15 mouse cellular contexts compared by ENCODE assay signal in genomic region chr3:95499496-95500140, GRCm38 (mm10). TPM values are rescaled to one million over a fixed set of nuclear protein-coding genes. Genes with fewer than 3 reads are reported as not detected.
DNase-seq lines count a peak whose midpoint lies in the region; ATAC-seq lines count a peak whose summit lies in the region.
"Had no signal": no experiment of that assay in that cellular context is flagged by ENCODE, and none has a peak within 500 bp of the region (broad histone marks: within the 10 kb centered on the region; RNA-seq: fewer than 3 reads in every experiment).

No protein-coding gene starts in this region.

- H3K36me3 ChIP-seq in heart, embryonic 12.5 days: peaks cover 32% of the 10 kb centered on the region
- H3K36me3 ChIP-seq in limb, embryonic 11.5 days (ENCODE audit: control insufficient read depth, insufficient read depth, low read length): peaks cover 5% of the 10 kb centered on the region; the same call in 1 of the 2 replicates

- no peak for DNase-seq in heart, adult 8-10 months (ENCODE audit: low spot score)
- peak; percentile 36 to 40 for DNase-seq in right cerebral cortex, adult 2 months (ENCODE audit: low spot score in 2 of 2)
- no peak for DNase-seq in right cerebral cortex, postnatal 14 days
- DNase-seq in limb, embryonic 11.5 days (ENCODE audit: low spot score): peak; percentile 38
- no peak for DNase-seq in adrenal gland, postnatal 36 days
- DNase-seq in testis, postnatal 14 days (ENCODE audit: low spot score): no peak
- DNase-seq: layer of hippocampus, adult 9-11 months; thymus, adult 18-20 months had no signal

- ATAC-seq in heart, embryonic 12.5 days (ENCODE audit: insufficient number of reproducible peaks, low FRiP score): no peak
- ATAC-seq in limb, embryonic 11.5 days (ENCODE audit: insufficient number of reproducible peaks, low FRiP score, low TSS enrichment, low read depth): peak; percentile 26; the same call in 1 of the 2 replicates
- no peak for ATAC-seq in megakaryocyte, adult 5-6 weeks (ENCODE audit: poor library complexity, severe bottlenecking)
- ATAC-seq: activated CD4-positive, CD25-positive, alpha-beta regulatory T cell, adult 4 months; CD4-positive, CD25-positive, alpha-beta regulatory T cell, adult 4 months had no signal

- peak overlapping the region; percentile 57 for H3K4me2 ChIP-seq in heart, embryonic 12.5 days
- peak overlapping the region; percentile 46 for H3K4me2 ChIP-seq in limb, embryonic 11.5 days (ENCODE audit: low read depth, severe bottlenecking)
- H3K4me2 ChIP-seq: midbrain, embryonic 12.5 days had no signal

- H3K27me3 ChIP-seq in heart, embryonic 12.5 days (replicated peaks): no peaks in the 10 kb centered on the region
- no peaks in the 10 kb centered on the region for H3K27me3 ChIP-seq in limb, embryonic 11.5 days (ENCODE audit: control insufficient read depth, insufficient read depth, low read length)
- H3K27me3 ChIP-seq: midbrain, embryonic 12.5 days had no signal

- no peaks in the 10 kb centered on the region for H3K9me3 ChIP-seq in heart, embryonic 12.5 days (replicated peaks)
- no peaks in the 10 kb centered on the region for H3K9me3 ChIP-seq in limb, embryonic 11.5 days (ENCODE audit: control insufficient read depth, low read length)
- H3K9me3 ChIP-seq: midbrain, embryonic 12.5 days had no signal

- H3K27ac ChIP-seq in heart, embryonic 12.5 days (ENCODE audit: poor library complexity, severe bottlenecking): peak overlapping the region; percentile 51; the same call in 1 of the 2 replicates
- H3K27ac ChIP-seq in limb, embryonic 11.5 days (replicated peaks; ENCODE audit: low read depth, low read length): peak overlapping the region; percentile 59
- H3K27ac ChIP-seq: midbrain, embryonic 12.5 days had no signal

- 39% methylated on average over 10 of the region's 10 CpGs for WGBS in heart, embryonic 12.5 days
- WGBS in limb, embryonic 11.5 days: 14% methylated on average over 10 of the region's 10 CpGs

- H3K9ac ChIP-seq in heart, embryonic 12.5 days: peak overlapping the region; percentile 28; the same call in 1 of the 2 replicates
- H3K9ac ChIP-seq in limb, embryonic 11.5 days (ENCODE audit: low read length): no peak overlapping the region
- H3K9ac ChIP-seq: midbrain, embryonic 12.5 days had no signal

- H3K4me3 ChIP-seq in heart, embryonic 12.5 days: peak overlapping the region; percentile 38
- peak overlapping the region; percentile 12; the same call in 1 of the 2 replicates for H3K4me3 ChIP-seq in limb, embryonic 11.5 days (ENCODE audit: low read depth, low read length)
- H3K4me3 ChIP-seq: midbrain, embryonic 12.5 days had no signal

- H3K4me1 ChIP-seq in heart, embryonic 12.5 days (replicated peaks): peaks cover 23% of the 10 kb centered on the region
- no peaks in the 10 kb centered on the region; the same call in 1 of the 2 replicates for H3K4me1 ChIP-seq in limb, embryonic 11.5 days (ENCODE audit: control insufficient read depth, insufficient read depth, low read length)
- H3K4me1 ChIP-seq: midbrain, embryonic 12.5 days had no signal

RNA-seq across cellular contexts. Expression of gene Ctsk, which starts 0.6 kb away (rescaled TPM):
- 14.2 and 15.1 TPM in 2 replicates for polyA plus RNA-seq in heart, embryonic 12.5 days (2016; fragmentation: Nextera tagmentation; extraction: Ambion mirVana)
- total RNA-seq in heart, adult 8-10 months (2022): 1 to 10 TPM; 5.3 to 7.9 (median 6.6) TPM
- 4.2 and 4.9 TPM in 2 replicates for polyA plus RNA-seq in limb, embryonic 11.5 days (2014; fragmentation: Nextera tagmentation; extraction: Ambion mirVana)
- total RNA-seq in megakaryocyte, adult 5-6 weeks (2015): 0.11 TPM in 1 of 2 replicates, not detected in the other
- 0.33 and 0.62 TPM in 2 replicates for total RNA-seq in megakaryocyte, adult 5-6 weeks (2017)
- 1 to 10 TPM; 7.2 to 9.0 TPM for total RNA-seq in adrenal gland, postnatal 36 days (2021)
- total RNA-seq: common myeloid progenitor, adult 5-6 weeks; granulocyte monocyte progenitor cell, adult 5-6 weeks had no signal
- polyA plus RNA-seq: activated CD4-positive, CD25-positive, alpha-beta regulatory T cell, adult 4 months had no signal

RNA-seq across cellular contexts. Expression of gene Ctss, which starts 27.0 kb away (rescaled TPM):
- 5.3 and 7.5 TPM in 2 replicates for polyA plus RNA-seq in heart, embryonic 12.5 days (2016; fragmentation: Nextera tagmentation; extraction: Ambion mirVana)
- 10 to 100 TPM in 2 of 4 experiments, 1 to 10 TPM in 2; 7.8 to 17.5 (median 10.0) TPM for total RNA-seq in heart, adult 8-10 months (2022)
- polyA plus RNA-seq in limb, embryonic 11.5 days (2014; fragmentation: Nextera tagmentation; extraction: Ambion mirVana): 5.0 and 5.6 TPM in 2 replicates
- 1,196 and 1,415 TPM in 2 replicates for total RNA-seq in megakaryocyte, adult 5-6 weeks (2015)
- total RNA-seq in megakaryocyte, adult 5-6 weeks (2017): 1,721 and 1,924 TPM in 2 replicates
- total RNA-seq in adrenal gland, postnatal 36 days (2021): 10 to 100 TPM; 35.2 to 65.5 TPM

RNA-seq across cellular contexts. Expression of gene Hormad1, which starts 59.9 kb away (rescaled TPM):
- polyA plus RNA-seq in heart, embryonic 12.5 days (2016; fragmentation: Nextera tagmentation; extraction: Ambion mirVana): not detected in 2 replicates
- not detected for total RNA-seq in heart, adult 8-10 months (2022)
- polyA plus RNA-seq in limb, embryonic 11.5 days (2014; fragmentation: Nextera tagmentation; extraction: Ambion mirVana): not detected in 2 replicates
- total RNA-seq in megakaryocyte, adult 5-6 weeks (2015): not detected in 2 replicates
- 0.48 TPM in 1 of 2 replicates, not detected in the other for total RNA-seq in megakaryocyte, adult 5-6 weeks (2017)
- not detected for total RNA-seq in adrenal gland, postnatal 36 days (2021)
- total RNA-seq: common myeloid progenitor, adult 5-6 weeks; granulocyte monocyte progenitor cell, adult 5-6 weeks had no signal
- polyA plus RNA-seq: activated CD4-positive, CD25-positive, alpha-beta regulatory T cell, adult 4 months; CD4-positive, CD25-positive, alpha-beta regulatory T cell, adult 4 months; midbrain, embryonic 12.5 days had no signal

Comparison
In these comparisons a context has a peak if more than half of its experiments do, and no peak if none do; other contexts are left out.
1. DNase-seq: peak in right cerebral cortex, adult 2 months (2 of 2) and limb, embryonic 11.5 days (single experiment); none in heart, adult 8-10 months (single experiment), right cerebral cortex, postnatal 14 days (single experiment), adrenal gland, postnatal 36 days (0 of 2) and testis, postnatal 14 days (single experiment).
2. RNA of gene Ctss, which starts 27.0 kb away (total RNA-seq): 1,196 to 1,924 TPM in megakaryocyte, adult 5-6 weeks; 35.2 to 65.5 TPM in adrenal gland, postnatal 36 days and 7.8 to 17.5 TPM in heart, adult 8-10 months; every median in the first group is over 10 times any median in the second.